Mouse (Mus musculus) forebrain, embryonic 11.5 days (tissue): ENCODE data around the gene Stx1a. TPM values are rescaled to one million over a fixed set of nuclear protein-coding genes. Genes with fewer than 3 reads are reported as not detected.

ENCODE experiments used
- ATAC-seq: fragments of 200-750 bp; cut with Nextera tagmentation; replicated peaks from 2 replicates; pipeline ENCODE4 v1.8.0; 2017; ENCODE audit warnings: moderate TSS enrichment; ENCODE audit not compliant: low FRiP score
- DNase-seq: peaks from one replicate; pipeline ENCODE4 v3.0.0-alpha.2; 2017; ENCODE audit warnings: low spot score
- H3K27ac ChIP-seq: fragments of 300-500 bp; sonication (generic); 2 replicates; pipeline ENCODE4 v1.5.1; 2014; ENCODE audit warnings: low read depth, low read length
- H3K27me3 ChIP-seq: fragments of 300-500 bp; sonication (generic); 2 replicates; pipeline ENCODE4 v1.6.1; 2014; ENCODE audit warnings: mild to moderate bottlenecking, low read length, mixed read lengths; ENCODE audit not compliant: control insufficient read depth, insufficient read depth
- H3K36me3 ChIP-seq: fragments of 300-500 bp; sonication (generic); 2 replicates; pipeline ENCODE4 v1.6.1; 2014; ENCODE audit warnings: mild to moderate bottlenecking, low read length, moderate library complexity, mixed read lengths; ENCODE audit not compliant: control insufficient read depth, insufficient read depth
- H3K4me1 ChIP-seq: fragments of 300-500 bp; sonication (generic); replicated peaks from 2 replicates; pipeline ENCODE4 v1.6.1; 2014; ENCODE audit warnings: low read length, mixed read lengths; ENCODE audit not compliant: control insufficient read depth, insufficient read depth
- H3K4me2 ChIP-seq: fragments of 300-500 bp; sonication (generic); 2 replicates; pipeline ENCODE4 v1.6.1; 2014; ENCODE audit warnings: low read depth, mild to moderate bottlenecking, low read length, moderate library complexity, mixed read lengths; ENCODE audit not compliant: severe bottlenecking
- H3K4me3 ChIP-seq: fragments of 300-500 bp; sonication (generic); 2 replicates; pipeline ENCODE4 v1.5.1; 2014; ENCODE audit warnings: low read depth, low read length
- H3K9ac ChIP-seq: fragments of 300-500 bp; sonication (generic); 2 replicates; pipeline ENCODE4 v1.6.1; 2014; ENCODE audit warnings: low read length
- H3K9me3 ChIP-seq: fragments of 300-500 bp; sonication (generic); 2 replicates; pipeline ENCODE4 v1.6.1; 2016; ENCODE audit warnings: low read length, mixed read lengths; ENCODE audit not compliant: control insufficient read depth
- WGBS: fragments of 180-500 bp; shearing (Covaris S2); extraction: QIAGEN DNeasy Blood & Tissue Kit; methylation state at CpG from one replicate; pipeline ENCODE4 v1.1.7; 2014; 5-methylcytosine and 5-hydroxymethylcytosine counted together
- polyA plus RNA-seq: library from polyadenylated mRNA; unstranded; fragments of >200 nt; fragmentation: Nextera tagmentation; extraction: Ambion mirVana; gene quantifications from 2 replicates; pipeline ENCODE4 v1.2.1, GENCODE M21; 2014

The Stx1a gene
- polyA plus RNA-seq, 1 experiment from 2014 or later: 11.2 TPM

GRCm38 (mm10) chr5:135076368-135076767, 53.1 kb downstream of the Stx1a start:
- no peaks in the 10 kb centered on the region for H3K27me3 ChIP-seq
- no peak overlapping the region for H3K4me3 ChIP-seq
- H3K4me2 ChIP-seq: peak overlapping the region; percentile 24; the same call in 1 of the 2 replicates
- no peak overlapping the region for H3K27ac ChIP-seq
- peaks cover 7% of the 10 kb centered on the region for H3K4me1 ChIP-seq
- no peak for DNase-seq
- no peaks in the 10 kb centered on the region for H3K9me3 ChIP-seq
- 92% methylated on average over 14 of the region's 14 CpGs for WGBS
- no peak overlapping the region for H3K9ac ChIP-seq
- no peaks in the 10 kb centered on the region; the same call in 1 of the 2 replicates for H3K36me3 ChIP-seq
- ATAC-seq: no peak

- WGBS: 19% methylated on average over 14 of the region's 14 CpGs
- Histone ChIP-seq H3K27ac (peak overlapping the region; percentile 51), H3K4me3 (peak overlapping the region; percentile 91), H3K4me2 (peak overlapping the region; percentile 77), H3K4me1 (peaks cover 7% of the 10 kb centered on the region), H3K9me3 (no peaks in the 10 kb centered on the region), H3K9ac (peak overlapping the region; percentile 98), H3K36me3 (no peaks in the 10 kb centered on the region; the same call in 1 of the 2 replicates), H3K27me3 (no peaks in the 10 kb centered on the region)
- ATAC-seq (peak; percentile 58), DNase-seq (peak; percentile 68)
These were observed 53.7 kb downstream of the Stx1a start for GRCm38 (mm10) chr5:135076931-135077505.

- Histone ChIP-seq H3K4me2 (peak within 1 kb of the TSS; percentile 77), H3K4me1 (peaks cover 7% of the 10 kb centered on the region), H3K9me3 (no peaks in the 10 kb centered on the region), H3K9ac (peak within 1 kb of the TSS; percentile 98), H3K27ac (peak within 1 kb of the TSS; percentile 51), H3K4me3 (peak within 1 kb of the TSS; percentile 91), H3K36me3 (no peaks in the 10 kb centered on the region; the same call in 1 of the 2 replicates), H3K27me3 (no peaks in the 10 kb centered on the region)
- DNase-seq (peak; percentile 97), ATAC-seq (peak; percentile 82)
- WGBS: under 1% methylated on average over 80 of the region's 83 CpGs
These were observed 54.5 kb downstream of the Stx1a start, which contains the start of gene Vps37d for GRCm38 (mm10) chr5:135077564-135078481. Vps37d (minus strand) TSS chr5:135078266.

GRCm38 (mm10) chr5:135078482-135078810, 55.2 kb downstream of the Stx1a start:
- peak; percentile 57 for ATAC-seq
- Histone ChIP-seq H3K9me3 (no peaks in the 10 kb centered on the region), H3K4me2 (peak overlapping the region; percentile 77), H3K9ac (peak overlapping the region; percentile 98; the same call in 1 of the 2 replicates), H3K4me3 (peak overlapping the region; percentile 91), H3K27ac (no peak overlapping the region), H3K27me3 (no peaks in the 10 kb centered on the region), H3K36me3 (no peaks in the 10 kb centered on the region; the same call in 1 of the 2 replicates), H3K4me1 (peaks cover 5% of the 10 kb centered on the region)
- no peak for DNase-seq
- 2% methylated on average over 11 of the region's 11 CpGs for WGBS

GRCm38 (mm10) chr5:135079578-135079977, 56.3 kb downstream of the Stx1a start:
- no peak overlapping the region for H3K9ac ChIP-seq
- no peaks in the 10 kb centered on the region; the same call in 1 of the 2 replicates for H3K36me3 ChIP-seq
- no peak for ATAC-seq
- peaks cover 2% of the 10 kb centered on the region; the same call in 1 of the 2 replicates for H3K4me1 ChIP-seq
- no peak overlapping the region for H3K4me2 ChIP-seq
- 97% methylated on average over 2 of the region's 2 CpGs for WGBS
- H3K27ac ChIP-seq: no peak overlapping the region
- no peaks in the 10 kb centered on the region for H3K27me3 ChIP-seq
- H3K9me3 ChIP-seq: no peaks in the 10 kb centered on the region
- no peak overlapping the region for H3K4me3 ChIP-seq
- no peak for DNase-seq

GRCm38 (mm10) chr5:135080539-135080938, 57.3 kb downstream of the Stx1a start:
- 95% methylated on average over 5 of the region's 5 CpGs for WGBS
- no peak overlapping the region for H3K9ac ChIP-seq
- peaks cover 2% of the 10 kb centered on the region; the same call in 1 of the 2 replicates for H3K4me1 ChIP-seq
- ATAC-seq (no peak), DNase-seq (no peak)
- H3K27ac ChIP-seq: no peak overlapping the region
- H3K4me2 ChIP-seq: no peak overlapping the region
- H3K4me3 ChIP-seq: no peak overlapping the region
- no peaks in the 10 kb centered on the region; the same call in 1 of the 2 replicates for H3K36me3 ChIP-seq
- H3K27me3 ChIP-seq: no peaks in the 10 kb centered on the region
- no peaks in the 10 kb centered on the region for H3K9me3 ChIP-seq

GRCm38 (mm10) chr5:135086871-135087270, 63.6 kb downstream of the Stx1a start:
- Histone ChIP-seq H3K27ac (no peak overlapping the region), H3K36me3 (no peaks in the 10 kb centered on the region), H3K4me3 (no peak overlapping the region), H3K9me3 (no peaks in the 10 kb centered on the region), H3K27me3 (peaks cover 21% of the 10 kb centered on the region), H3K4me2 (no peak overlapping the region), H3K4me1 (0 out of 2 replicates have a peak, but pooled peaks cover 3% of the 10 kb centered on the region), H3K9ac (no peak overlapping the region)
- no peak for DNase-seq
- ATAC-seq: no peak
- WGBS: 56% methylated on average over 4 of the region's 4 CpGs

GRCm38 (mm10) chr5:135089653-135090052, 66.4 kb downstream of the Stx1a start, which contains the start of gene Mlxipl:
Mlxipl (plus strand) TSS chr5:135089890.
- Histone ChIP-seq H3K9ac (0 out of 2 replicates have a peak within 1 kb of the TSS, but pooled peaks have one; percentile 5), H3K27me3 (peaks cover 21% of the 10 kb centered on the region), H3K36me3 (no peaks in the 10 kb centered on the region), H3K4me3 (0 out of 2 replicates have a peak within 1 kb of the TSS, but pooled peaks have one; percentile 3), H3K4me1 (0 out of 2 replicates have a peak, but pooled peaks cover 3% of the 10 kb centered on the region), H3K9me3 (no peaks in the 10 kb centered on the region), H3K27ac (no peak within 1 kb of the TSS), H3K4me2 (peak within 1 kb of the TSS; percentile 31; the same call in 1 of the 2 replicates)
- no peak for ATAC-seq
- DNase-seq: no peak
- WGBS: 3% methylated on average over 39 of the region's 39 CpGs
